Mouse (Mus musculus) heart, postnatal 14 days (tissue): ENCODE data around the gene Cars2. TPM values are rescaled to one million over a fixed set of nuclear protein-coding genes. Genes with fewer than 3 reads are reported as not detected.
A peak's percentile ranks its signal among the peaks of the same experiment; 100 is the strongest.
"Not testable (repeated sequence)": the region's sequence is repeated elsewhere in the genome, so short reads cannot be mapped to it uniquely, and the experiment has no call there.

Experiments
- DNase-seq, 2 experiments: peaks; one replicate each; pipeline ENCODE4 v3.0.0; 2021 to 2022
- intact Hi-C: fragments of 180-260 bp; cut with DNase I; formaldehyde crosslinking; loops from one replicate; pipeline ENCODE4 v1.15.1; 2025
- total RNA-seq, 2 experiments: library from RNA; stranded (reverse); gene quantifications; 2 replicates each; pipeline ENCODE4 v1.2.3; 2021

Gene Cars2
- total RNA-seq, 2 experiments from 2014 or later, result 37.0 TPM

- intact Hi-C loops, result no loop called here
- DNase-seq, result no peak
Measured at GRCm38 (mm10) chr8:11478807-11479527, 71.6 kb downstream of the Cars2 start.

- intact Hi-C loops, result no loop called here
- peak; percentile 79 to 87 for DNase-seq
Measured at GRCm38 (mm10) chr8:11477811-11478761, 72.5 kb downstream of the Cars2 start, which contains the start of gene Rab20. Rab20 (minus strand) TSS chr8:11478710.

GRCm38 (mm10) chr8:11477178-11477553, 73.4 kb downstream of the Cars2 start:
- intact Hi-C loops, result no loop called here
- no peak for DNase-seq

- peak; percentile 62 to 69 for DNase-seq
Measured at GRCm38 (mm10) chr8:11476338-11477177, 74.0 kb downstream of the Cars2 start.

GRCm38 (mm10) chr8:11475876-11476275, 74.7 kb downstream of the Cars2 start:
- intact Hi-C loops, result no loop called here
- no peak for DNase-seq

More at GRCm38 (mm10) chr8:11476338-11477177, 74.0 kb downstream of the Cars2 start:
- intact Hi-C loops, result no loop called here

GRCm38 (mm10) chr8:11475397-11475796, 75.2 kb downstream of the Cars2 start:
- intact Hi-C loops, result no loop called here
- no peak for DNase-seq

GRCm38 (mm10) chr8:11473072-11473471, 77.5 kb downstream of the Cars2 start:
- DNase-seq, result no peak
- intact Hi-C loops, result no loop called here

GRCm38 (mm10) chr8:11471309-11471708, 79.3 kb downstream of the Cars2 start:
- intact Hi-C loops, result no loop called here
- no peak for DNase-seq

- no peak for DNase-seq
- intact Hi-C loops, result no loop called here
Measured at GRCm38 (mm10) chr8:11470694-11471093, 79.9 kb downstream of the Cars2 start.

- intact Hi-C loops, result loop anchor here (1.0 kb wide), 1 partner anchor 17 kb away; no protein-coding TSS in a partner anchor
- DNase-seq, result peak; percentile 54 to 69
Measured at GRCm38 (mm10) chr8:11469095-11469494, 81.5 kb downstream of the Cars2 start.

GRCm38 (mm10) chr8:11466528-11466927, 84.1 kb downstream of the Cars2 start:
- not testable (repeated sequence) for DNase-seq

GRCm38 (mm10) chr8:11465619-11466018, 85.0 kb downstream of the Cars2 start:
- no peak for DNase-seq
- intact Hi-C loops, result no loop called here

More at GRCm38 (mm10) chr8:11466528-11466927, 84.1 kb downstream of the Cars2 start:
- intact Hi-C loops, result not testable (repeated sequence)

- DNase-seq, result no peak
- intact Hi-C loops, result no loop called here
Measured at GRCm38 (mm10) chr8:11464707-11464964, 85.9 kb downstream of the Cars2 start.

Other genes with a start within 250 kb of the Cars2 start
- gene Col4a2, start 238.0 kb downstream of the Cars2 start, total RNA-seq, result 100 to 1,000 TPM; 570 to 571 TPM
- 1,000 to 10,000 TPM; 1,046 to 1,073 TPM for gene Col4a1, start 238.0 kb downstream of the Cars2 start, total RNA-seq
- gene Rab20, start 72.1 kb downstream of the Cars2 start, total RNA-seq, result 10 to 100 TPM; 18.5 to 20.2 TPM
- 10 to 100 TPM; 33.2 to 33.3 TPM for gene Naxd, start 53.3 kb downstream of the Cars2 start, total RNA-seq
- 10 to 100 TPM; 23.6 to 24.2 TPM for gene Ing1, start 4.8 kb upstream of the Cars2 start, total RNA-seq
- gene Ankrd10, start 85.0 kb upstream of the Cars2 start, total RNA-seq, result 10 to 100 TPM; 37.2 to 38.0 TPM
- gene 1700016D06Rik, start 150.3 kb upstream of the Cars2 start, total RNA-seq, result not detected
- gene Arhgef7, start 176.9 kb upstream of the Cars2 start, total RNA-seq, result 100 to 1,000 TPM; 139 to 157 TPM